Mouse (Mus musculus): ENCODE results near the gene Gpr141. TPM values are rescaled to one million over a fixed set of nuclear protein-coding genes. Genes with fewer than 3 reads are reported as not detected.

The Gpr141 gene
- total and polyA plus RNA-seq, 2 experiments from 2014 or later: 0.08 to 0.16 TPM

DNA sequence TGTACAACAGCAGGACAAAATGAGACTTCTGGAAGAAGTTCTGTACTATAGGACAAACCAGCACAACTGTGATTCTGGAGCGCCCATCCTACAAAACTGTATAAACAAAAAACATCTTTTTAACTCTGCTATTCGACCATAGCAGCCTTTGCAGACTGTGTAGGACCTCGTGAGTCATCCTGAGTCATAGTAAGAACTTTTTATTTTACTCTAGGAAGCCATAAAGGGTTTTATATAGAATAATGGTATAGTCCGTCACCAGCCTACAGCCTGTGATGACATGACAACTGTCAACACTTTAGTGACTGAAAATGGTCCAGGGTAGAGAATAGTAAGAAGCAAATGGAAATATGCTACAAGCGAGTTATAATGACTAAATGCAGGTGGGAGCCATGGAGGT, 17.6 kb upstream of the Gpr141 start:
- no peak for DNase-seq (ENCODE audit: low spot score)
- H3K9ac ChIP-seq (replicated peaks; ENCODE audit: low read depth, low read length): no peak overlapping the region
- H3K9me3 ChIP-seq (replicated peaks; ENCODE audit: control insufficient read depth, low read length): no peaks in the 10 kb centered on the region
- no peak for TF ChIP-seq CTCF (IDR thresholded peaks at IDR 0.05; ENCODE audit: low read depth)
- TF ChIP-seq EP300 (IDR thresholded peaks at IDR 0.05; ENCODE audit: low read depth): no peak
- no peaks in the 10 kb centered on the region for H3K4me1 ChIP-seq (ENCODE audit: control insufficient read depth, insufficient read depth)
- H3K27ac ChIP-seq (ENCODE audit: low read depth): no peak overlapping the region
- H3K36me3 ChIP-seq (replicated peaks; ENCODE audit: control insufficient read depth, insufficient read depth, low read length): no peaks in the 10 kb centered on the region
- no peaks in the 10 kb centered on the region for H3K27me3 ChIP-seq (ENCODE audit: control insufficient read depth, insufficient read depth, low read length)
- no peak overlapping the region for H3K4me3 ChIP-seq (ENCODE audit: low read depth, low read length)
- no peak overlapping the region for H3K4me2 ChIP-seq (ENCODE audit: low read depth, low read length)
- ATAC-seq (ENCODE audit: insufficient read depth, low read depth): no peak
- 63% methylated on average over 5 of the region's 5 CpGs for WGBS

DNA sequence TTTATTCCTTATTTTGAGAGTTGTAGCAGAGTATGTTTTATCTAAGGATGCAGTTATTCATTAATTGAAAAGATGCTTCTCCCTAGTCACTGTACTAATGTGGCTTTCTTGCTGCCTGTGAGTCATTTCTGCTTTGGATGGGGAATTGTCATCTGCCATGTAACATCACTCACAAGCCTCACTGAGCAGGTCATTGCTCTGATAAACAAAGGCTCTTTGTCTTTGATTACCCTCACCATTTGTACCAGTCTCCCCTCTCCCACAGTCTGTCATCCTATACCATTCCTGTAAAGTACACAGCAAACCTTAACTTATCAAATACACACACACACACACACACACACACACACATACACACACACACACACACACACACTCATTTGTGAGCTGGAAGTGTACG, 16.1 kb upstream of the Gpr141 start:
- H3K9me3 ChIP-seq (replicated peaks; ENCODE audit: control insufficient read depth, low read length): no peaks in the 10 kb centered on the region
- H3K4me3 ChIP-seq (ENCODE audit: low read depth, low read length): no peak overlapping the region
- no peak overlapping the region for H3K27ac ChIP-seq (ENCODE audit: low read depth)
- no peak overlapping the region for H3K4me2 ChIP-seq (ENCODE audit: low read depth, low read length)
- H3K36me3 ChIP-seq (replicated peaks; ENCODE audit: control insufficient read depth, insufficient read depth, low read length): no peaks in the 10 kb centered on the region
- H3K27me3 ChIP-seq (ENCODE audit: control insufficient read depth, insufficient read depth, low read length): no peaks in the 10 kb centered on the region
- 75% methylated on average over 1 of the region's 1 CpGs for WGBS
- H3K9ac ChIP-seq (replicated peaks; ENCODE audit: low read depth, low read length): no peak overlapping the region
- ATAC-seq (ENCODE audit: insufficient read depth, low read depth): no peak
- H3K4me1 ChIP-seq (ENCODE audit: control insufficient read depth, insufficient read depth): no peaks in the 10 kb centered on the region
- no peak for TF ChIP-seq EP300 (IDR thresholded peaks at IDR 0.05; ENCODE audit: low read depth)
- no peak for TF ChIP-seq CTCF (IDR thresholded peaks at IDR 0.05; ENCODE audit: low read depth)
- DNase-seq (ENCODE audit: low spot score): no peak

GRCm38 (mm10) chr13:19830560-19830959, 6.5 kb upstream of the Gpr141 start:
- H3K4me3 ChIP-seq (ENCODE audit: low read depth, low read length): no peak overlapping the region
- H3K36me3 ChIP-seq (replicated peaks; ENCODE audit: control insufficient read depth, insufficient read depth, low read length): no peaks in the 10 kb centered on the region
- no peaks in the 10 kb centered on the region for H3K9me3 ChIP-seq (replicated peaks; ENCODE audit: control insufficient read depth, low read length)
- H3K4me2 ChIP-seq (ENCODE audit: low read depth, low read length): no peak overlapping the region
- TF ChIP-seq CTCF (IDR thresholded peaks at IDR 0.05; ENCODE audit: low read depth) (no peak), EP300 (IDR thresholded peaks at IDR 0.05; ENCODE audit: low read depth) (no peak)
- no peaks in the 10 kb centered on the region for H3K27me3 ChIP-seq (ENCODE audit: control insufficient read depth, insufficient read depth, low read length)
- H3K4me1 ChIP-seq (ENCODE audit: control insufficient read depth, insufficient read depth): no peaks in the 10 kb centered on the region
- WGBS: 84% methylated on average over 4 of the region's 4 CpGs
- no peak overlapping the region for H3K27ac ChIP-seq (ENCODE audit: low read depth)
- H3K9ac ChIP-seq (replicated peaks; ENCODE audit: low read depth, low read length): no peak overlapping the region
- ATAC-seq (ENCODE audit: insufficient read depth, low read depth): no peak
- no peak for DNase-seq (ENCODE audit: low spot score)

- H3K27ac ChIP-seq (ENCODE audit: low read depth): no peak overlapping the region
- no peak for DNase-seq (ENCODE audit: low spot score)
- no peak overlapping the region for H3K4me3 ChIP-seq (ENCODE audit: low read depth, low read length)
- no peaks in the 10 kb centered on the region for H3K36me3 ChIP-seq (replicated peaks; ENCODE audit: control insufficient read depth, insufficient read depth, low read length)
- no peak overlapping the region for H3K9ac ChIP-seq (replicated peaks; ENCODE audit: low read depth, low read length)
- H3K9me3 ChIP-seq (replicated peaks; ENCODE audit: control insufficient read depth, low read length): no peaks in the 10 kb centered on the region
- WGBS: 81% methylated on average over 2 of the region's 2 CpGs
- no peak for ATAC-seq (ENCODE audit: insufficient read depth, low read depth)
- no peaks in the 10 kb centered on the region for H3K27me3 ChIP-seq (ENCODE audit: control insufficient read depth, insufficient read depth, low read length)
- H3K4me1 ChIP-seq (ENCODE audit: control insufficient read depth, insufficient read depth): no peaks in the 10 kb centered on the region
- TF ChIP-seq CTCF (IDR thresholded peaks at IDR 0.05; ENCODE audit: low read depth) (no peak), EP300 (IDR thresholded peaks at IDR 0.05; ENCODE audit: low read depth) (no peak)
- no peak overlapping the region for H3K4me2 ChIP-seq (ENCODE audit: low read depth, low read length)
These were observed 4.0 kb upstream of the Gpr141 start for GRCm38 (mm10) chr13:19828095-19828494.

GRCm38 (mm10) chr13:19821639-19822038, 2.4 kb downstream of the Gpr141 start:
- Histone ChIP-seq H3K36me3 (replicated peaks; ENCODE audit: control insufficient read depth, insufficient read depth, low read length) (no peaks in the 10 kb centered on the region), H3K4me1 (ENCODE audit: control insufficient read depth, insufficient read depth) (no peaks in the 10 kb centered on the region), H3K9me3 (replicated peaks; ENCODE audit: control insufficient read depth, low read length) (no peaks in the 10 kb centered on the region), H3K27ac (ENCODE audit: low read depth) (no peak overlapping the region), H3K4me3 (ENCODE audit: low read depth, low read length) (no peak overlapping the region), H3K4me2 (ENCODE audit: low read depth, low read length) (no peak overlapping the region), H3K27me3 (ENCODE audit: control insufficient read depth, insufficient read depth, low read length) (no peaks in the 10 kb centered on the region), H3K9ac (replicated peaks; ENCODE audit: low read depth, low read length) (no peak overlapping the region)
- TF ChIP-seq CTCF (IDR thresholded peaks at IDR 0.05; ENCODE audit: low read depth): no peak
- no peak for TF ChIP-seq EP300 (IDR thresholded peaks at IDR 0.05; ENCODE audit: low read depth)
- DNase-seq (ENCODE audit: low spot score): no peak
- no peak for ATAC-seq (ENCODE audit: insufficient read depth, low read depth)

DNA sequence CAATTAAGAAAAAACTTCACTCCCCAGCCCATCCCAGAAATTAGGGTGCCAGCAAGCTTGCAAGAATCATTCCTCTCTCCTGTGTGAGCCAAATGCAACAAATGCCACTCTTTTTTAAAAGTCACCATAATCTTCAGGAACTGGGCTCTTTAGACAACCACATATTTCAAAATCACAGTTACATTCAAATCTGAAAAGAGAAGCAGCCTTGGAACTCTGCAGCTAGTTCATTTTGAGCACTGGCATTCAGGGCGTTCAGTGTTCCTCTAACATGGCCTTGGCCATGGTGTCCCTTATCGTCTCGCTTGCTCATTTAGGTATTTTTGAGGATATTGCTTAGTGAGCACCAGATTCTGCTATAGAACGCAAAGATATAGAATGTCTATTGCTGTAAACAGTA, 4.1 kb downstream of the Gpr141 start:
- Histone ChIP-seq H3K4me3 (ENCODE audit: low read depth, low read length) (no peak overlapping the region), H3K4me1 (ENCODE audit: control insufficient read depth, insufficient read depth) (no peaks in the 10 kb centered on the region), H3K4me2 (ENCODE audit: low read depth, low read length) (no peak overlapping the region), H3K9me3 (replicated peaks; ENCODE audit: control insufficient read depth, low read length) (no peaks in the 10 kb centered on the region), H3K27ac (ENCODE audit: low read depth) (no peak overlapping the region), H3K27me3 (ENCODE audit: control insufficient read depth, insufficient read depth, low read length) (no peaks in the 10 kb centered on the region), H3K36me3 (replicated peaks; ENCODE audit: control insufficient read depth, insufficient read depth, low read length) (no peaks in the 10 kb centered on the region), H3K9ac (replicated peaks; ENCODE audit: low read depth, low read length) (no peak overlapping the region)
- 83% methylated on average over 4 of the region's 4 CpGs for WGBS
- TF ChIP-seq EP300 (IDR thresholded peaks at IDR 0.05; ENCODE audit: low read depth) (no peak), CTCF (IDR thresholded peaks at IDR 0.05; ENCODE audit: low read depth) (no peak)
- no peak for DNase-seq (ENCODE audit: low spot score)
- no peak for ATAC-seq (ENCODE audit: insufficient read depth, low read depth)

Measured in heart, postnatal 0 days (tissue).